Mouse (Mus musculus): ENCODE data around the gene Glp1r.

Glp1r gene

DNA sequence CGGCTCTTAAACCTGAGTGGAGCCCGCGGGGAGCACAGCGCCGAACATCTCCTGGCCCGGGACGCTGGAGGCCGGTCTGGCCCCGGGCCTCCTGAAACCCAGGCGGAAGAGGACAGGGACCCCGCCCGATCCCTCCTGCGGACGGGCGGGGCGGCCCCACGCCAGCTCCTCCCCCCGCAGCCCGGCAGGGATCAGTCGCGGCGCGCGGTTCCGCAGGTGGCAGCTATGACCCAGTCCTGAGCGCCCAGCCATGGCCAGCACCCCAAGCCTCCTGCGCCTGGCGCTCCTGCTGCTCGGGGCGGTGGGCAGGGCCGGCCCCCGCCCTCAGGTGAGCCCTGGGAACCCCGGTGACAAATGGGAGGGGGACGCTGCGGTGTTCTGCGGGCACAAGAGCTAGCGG, at the start of gene Glp1r:
Glp1r (plus strand) TSS at position 191 of the 400 bp plus-strand sequence.
- peak; percentile 29 for DNase-seq

DNA sequence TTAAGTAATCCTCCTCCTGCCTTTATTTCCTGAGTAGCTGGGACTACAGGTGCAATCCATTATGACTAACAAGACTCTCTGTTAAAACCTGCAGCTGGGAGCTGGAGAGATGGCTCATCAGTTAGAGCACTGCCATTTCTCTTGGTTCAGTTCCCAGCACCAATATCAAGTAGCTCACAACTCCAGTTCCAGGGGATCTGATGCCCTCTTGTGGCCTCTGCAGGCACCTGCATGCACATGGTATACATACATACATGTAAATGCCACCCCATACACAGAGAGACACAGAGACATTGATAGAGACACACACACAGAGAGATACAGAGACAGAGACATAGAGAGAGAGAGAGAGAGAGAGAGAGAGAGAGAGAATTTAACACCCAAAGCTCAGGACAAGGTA, 49.3 kb upstream of the Glp1r start:
- no peak for DNase-seq

DNA sequence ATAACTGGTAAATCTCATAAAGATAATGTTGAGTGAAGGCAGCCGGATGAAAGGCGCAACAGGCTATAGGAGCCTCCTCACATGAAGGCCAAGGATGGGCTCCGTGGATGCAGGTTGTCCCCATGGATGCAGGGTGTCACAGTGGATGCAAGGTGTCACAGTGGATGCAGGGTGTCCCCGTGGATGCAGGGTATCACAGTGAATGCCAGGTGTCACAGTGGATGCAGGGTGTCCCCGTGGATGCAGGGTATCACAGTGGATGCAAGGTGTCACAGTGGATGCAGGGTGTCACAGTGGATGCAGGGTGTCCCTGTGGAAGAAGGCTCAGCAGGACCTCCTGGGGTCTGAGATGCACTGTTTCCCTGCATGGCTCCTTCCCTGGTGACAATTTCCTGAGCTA, 44.3 kb upstream of the Glp1r start:
- DNase-seq = no peak

DNA sequence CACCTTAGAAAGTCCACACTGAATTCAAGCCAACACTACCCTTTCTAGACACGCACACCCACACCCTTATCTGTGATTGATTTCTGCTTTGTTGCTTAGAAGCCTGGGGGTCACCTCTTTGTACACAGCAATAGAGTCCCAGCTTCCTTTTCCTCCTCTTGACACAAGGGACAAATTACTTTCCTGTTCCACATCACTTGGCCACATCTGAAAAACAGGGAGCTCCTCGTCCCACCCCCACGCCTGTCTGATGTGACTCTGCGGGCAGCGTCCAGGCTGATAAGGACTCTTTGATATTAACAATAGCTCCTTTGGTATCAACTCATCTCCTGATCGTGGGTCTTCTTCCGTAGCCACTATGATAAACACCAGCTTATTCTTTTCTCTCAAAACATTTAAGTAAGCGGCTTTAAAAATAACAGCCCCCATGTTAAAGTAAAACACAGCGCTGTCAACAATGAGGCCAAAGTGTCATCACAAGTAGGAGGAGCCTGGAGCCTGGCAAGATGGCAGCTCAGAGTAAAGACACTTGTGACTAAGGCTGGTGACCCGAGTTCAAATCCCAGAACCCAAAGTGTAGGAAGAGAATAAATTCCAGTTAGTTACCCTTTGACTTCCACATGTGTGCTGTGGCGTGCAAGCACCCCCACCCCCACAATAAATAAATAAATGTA, 42.9 kb upstream of the Glp1r start:
- DNase-seq = peak; percentile 60

DNA sequence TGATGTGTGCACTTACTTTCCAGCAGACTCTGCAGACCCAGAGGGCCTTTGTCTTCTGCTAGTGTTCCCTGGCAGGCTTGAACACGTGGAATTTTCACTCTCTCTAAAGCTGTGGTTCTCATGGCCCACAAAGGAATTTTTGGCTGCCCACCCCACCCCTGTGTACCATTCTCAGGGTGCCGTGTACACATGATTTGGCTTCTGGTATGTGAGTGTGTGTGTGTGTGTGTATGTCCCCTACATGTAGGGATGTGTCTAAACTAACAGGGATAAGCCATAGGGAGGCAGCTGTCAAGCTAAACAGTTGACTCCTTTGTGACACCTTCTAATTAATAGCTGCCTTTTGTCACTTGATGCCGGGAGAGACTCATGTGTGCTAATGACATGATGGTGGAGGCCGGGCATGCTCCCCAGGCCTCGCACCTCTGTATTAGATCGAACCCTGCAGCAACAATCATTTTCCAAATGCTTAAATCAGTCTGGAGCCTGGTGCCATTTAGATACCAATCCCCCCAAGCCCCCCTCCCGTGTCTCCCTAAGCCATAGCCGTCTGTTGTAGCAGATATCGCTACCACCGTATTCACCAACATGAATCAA, 41.5 kb upstream of the Glp1r start:
- no peak for DNase-seq

DNA sequence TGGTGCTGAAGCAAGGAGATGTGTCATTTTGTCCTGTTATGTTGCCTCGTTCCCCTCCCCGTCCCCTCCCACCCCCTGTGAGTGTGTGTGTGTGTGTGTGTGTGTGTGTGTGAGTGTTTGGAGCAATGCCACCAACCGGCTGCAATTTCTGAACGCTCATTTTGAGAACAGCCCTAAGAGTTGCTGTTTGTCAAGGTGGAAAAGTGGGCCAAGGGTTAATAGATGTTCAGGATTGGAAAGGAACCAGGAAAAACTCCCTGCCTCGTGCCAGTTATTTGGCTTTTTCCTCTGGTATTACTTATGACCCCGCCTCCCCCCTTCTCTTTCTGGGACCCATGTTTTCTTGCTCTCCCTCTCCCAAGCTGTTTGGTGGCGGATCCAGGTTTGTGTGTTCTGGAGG, 41.0 kb upstream of the Glp1r start:
- peak; percentile 42 for DNase-seq

DNA sequence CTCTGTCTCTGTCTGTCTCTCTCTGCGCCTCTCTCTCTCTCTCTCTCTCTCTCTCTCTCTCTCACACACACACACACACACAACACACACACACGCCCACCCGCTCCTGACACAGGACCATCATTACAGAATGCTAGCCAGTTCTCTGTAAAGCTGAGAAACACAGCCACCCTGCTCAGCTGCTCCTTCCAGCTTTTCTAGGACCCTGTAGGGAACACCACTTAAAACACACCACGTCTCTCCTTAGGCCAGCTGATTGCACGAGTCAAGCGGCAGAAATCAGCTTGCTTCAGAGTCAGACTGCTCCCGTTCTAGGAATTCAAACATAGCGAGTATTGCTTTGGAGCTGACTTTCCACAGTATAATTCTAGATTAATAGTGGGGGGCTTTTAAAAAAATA, 35.3 kb upstream of the Glp1r start:
- no peak for DNase-seq

DNA sequence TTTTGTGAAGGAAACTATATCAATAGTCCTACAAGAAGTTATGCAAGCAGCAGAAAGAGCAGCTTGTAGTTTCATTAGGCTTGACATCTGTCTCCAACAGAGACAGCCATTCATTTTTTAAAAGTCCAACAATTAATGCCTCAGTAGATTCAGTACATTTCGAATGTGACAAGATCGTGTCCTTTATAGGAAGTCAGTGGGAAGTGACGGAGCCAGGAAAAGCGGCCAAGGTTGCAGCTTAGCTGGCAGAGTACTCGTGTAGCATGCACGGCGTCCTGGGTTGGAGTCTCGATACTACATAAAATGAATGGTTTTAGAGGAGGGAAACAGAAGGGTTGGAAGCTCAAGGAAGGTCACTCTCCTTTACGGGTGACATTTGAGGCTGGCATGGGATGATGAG, 34.7 kb upstream of the Glp1r start:
- DNase-seq = peak; percentile 65

DNA sequence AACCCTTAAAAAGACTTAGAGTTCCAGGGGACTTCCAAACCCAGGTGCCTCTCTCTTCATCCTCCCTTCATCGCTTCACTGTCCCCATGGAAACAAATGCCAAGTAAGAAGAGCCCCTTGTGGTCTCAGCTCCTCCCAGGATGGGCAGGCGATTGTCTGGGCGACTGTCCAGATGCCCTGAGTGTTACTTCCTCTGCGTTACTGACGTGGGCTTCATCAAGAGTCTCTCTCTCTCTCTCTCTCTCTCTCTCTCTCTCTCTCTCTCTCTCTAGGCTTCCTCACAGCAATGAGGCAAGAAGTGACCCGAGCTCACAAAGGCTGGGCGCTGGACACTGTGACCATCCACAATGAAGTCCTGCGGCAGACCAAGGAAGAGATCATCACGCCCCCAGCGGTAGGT, 30.6 kb upstream of the Glp1r start:
- peak; percentile 28 for DNase-seq

DNA sequence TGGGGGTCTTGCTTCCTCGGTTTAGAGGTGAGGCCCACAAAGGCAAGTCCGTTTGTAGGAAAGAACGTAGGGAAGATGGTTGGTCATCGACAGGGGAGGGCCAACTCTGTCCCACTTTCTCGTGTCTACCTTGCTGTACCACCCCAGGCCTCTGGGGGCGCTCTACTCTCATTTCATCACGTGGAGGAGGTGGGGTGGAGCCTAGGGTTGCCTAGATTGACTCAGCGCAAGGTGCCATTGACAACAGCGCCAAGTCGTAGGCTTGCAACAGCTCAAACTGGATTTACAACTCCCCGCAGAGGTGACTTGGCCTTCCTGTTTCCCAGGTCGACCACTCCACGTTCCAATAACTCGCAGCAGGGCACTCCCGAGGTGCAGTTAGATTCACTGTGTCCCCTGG, 27.3 kb upstream of the Glp1r start:
- no peak for DNase-seq

DNA sequence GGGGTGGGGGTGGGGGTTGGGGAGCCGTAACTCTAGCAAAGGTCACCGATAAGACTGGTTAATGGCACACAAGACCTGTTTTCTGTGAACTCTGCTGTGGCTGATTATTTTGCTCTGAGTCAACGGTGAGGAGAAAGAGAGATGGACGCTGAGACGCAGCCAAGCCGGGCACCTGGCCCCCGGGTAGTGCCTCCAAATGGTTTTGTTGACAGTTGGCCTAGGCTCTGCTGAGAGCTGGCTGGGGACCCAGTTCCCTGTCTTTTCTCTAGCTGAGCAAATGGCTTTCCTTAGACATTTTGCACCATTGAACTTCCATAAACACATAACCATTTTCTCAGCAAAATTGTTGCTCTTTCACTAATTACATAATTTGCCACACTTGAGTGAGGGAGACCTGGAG, 24.2 kb upstream of the Glp1r start:
- DNase-seq = no peak

DNA sequence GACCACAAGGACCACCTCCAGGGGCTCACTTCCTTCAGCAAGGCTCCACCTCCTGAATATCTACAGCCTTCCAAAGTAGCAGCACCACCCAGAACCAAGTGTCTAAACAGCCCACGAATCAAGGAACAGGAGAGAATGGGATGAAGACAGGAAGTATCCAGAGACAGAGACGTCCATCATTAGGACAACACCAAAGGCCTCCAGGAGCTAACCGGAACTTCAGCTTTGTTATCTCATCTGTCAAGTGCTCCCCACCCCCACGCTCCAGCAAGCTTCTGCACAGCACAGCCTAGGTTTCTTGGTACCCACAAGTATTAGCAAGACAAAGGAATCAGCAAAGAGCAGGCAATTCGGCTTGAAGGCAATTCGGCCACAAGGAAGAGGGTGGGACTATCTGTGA, 23.0 kb upstream of the Glp1r start:
- DNase-seq = no peak

DNA sequence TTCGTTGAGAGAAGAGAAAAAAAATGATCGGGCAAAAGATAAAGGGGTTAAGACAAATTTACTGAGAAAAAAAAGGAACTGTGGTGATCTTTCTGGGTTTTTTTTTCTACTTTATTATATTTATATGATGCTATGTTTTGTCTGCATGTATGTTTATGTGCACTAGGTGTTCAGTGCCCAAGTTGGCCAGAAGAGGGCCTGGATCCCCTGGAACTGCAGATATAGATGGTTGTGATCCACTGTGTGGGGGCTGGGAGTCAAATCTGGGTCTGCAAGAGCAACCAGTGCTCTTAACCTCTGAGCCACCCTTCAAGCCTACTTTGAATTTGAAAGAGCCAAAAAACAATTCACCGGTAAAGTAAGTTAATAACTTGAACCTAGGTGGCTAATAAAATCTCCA, 21.2 kb upstream of the Glp1r start:
- DNase-seq = no peak

DNA sequence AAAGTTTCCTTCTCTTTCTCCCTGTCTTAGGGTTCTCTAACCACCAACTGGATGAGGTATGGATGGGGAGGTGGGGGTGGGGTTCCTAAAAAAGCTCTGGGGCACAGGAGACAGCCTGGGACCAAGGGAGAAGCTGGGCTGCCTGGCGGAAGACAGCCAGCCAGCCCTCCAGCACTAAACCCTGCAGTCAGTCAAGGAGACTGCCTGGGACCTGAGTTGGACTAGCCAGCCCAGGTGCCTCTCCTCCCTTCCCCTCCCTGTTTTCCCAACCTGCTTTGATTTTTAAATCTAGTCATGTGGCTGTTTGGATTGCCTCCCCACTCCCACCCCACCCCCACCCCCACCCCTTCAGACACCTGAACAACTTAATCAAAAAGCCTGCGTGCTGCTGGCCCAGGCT, 20.6 kb upstream of the Glp1r start:
- DNase-seq = no peak

DNA sequence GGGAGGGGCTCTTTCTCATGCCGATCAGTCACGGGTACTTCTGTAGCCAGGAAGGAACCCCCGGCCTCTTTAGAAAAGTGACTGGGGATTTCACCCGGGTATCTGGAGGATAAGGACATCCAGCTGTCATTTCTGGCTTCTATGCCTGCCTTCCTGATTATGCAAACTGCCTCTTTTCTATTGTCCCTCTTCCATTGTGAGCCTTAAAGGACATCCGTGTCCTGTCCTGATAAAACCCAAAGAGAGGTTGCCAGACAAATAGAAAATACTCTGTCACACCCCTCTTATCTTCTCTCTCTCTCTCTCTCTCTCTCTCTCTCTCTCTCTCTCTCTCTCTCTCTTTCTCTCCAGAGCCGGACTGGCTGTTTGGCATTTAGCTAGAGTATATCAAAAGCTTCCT, 19.4 kb upstream of the Glp1r start:
- DNase-seq = no peak

DNA sequence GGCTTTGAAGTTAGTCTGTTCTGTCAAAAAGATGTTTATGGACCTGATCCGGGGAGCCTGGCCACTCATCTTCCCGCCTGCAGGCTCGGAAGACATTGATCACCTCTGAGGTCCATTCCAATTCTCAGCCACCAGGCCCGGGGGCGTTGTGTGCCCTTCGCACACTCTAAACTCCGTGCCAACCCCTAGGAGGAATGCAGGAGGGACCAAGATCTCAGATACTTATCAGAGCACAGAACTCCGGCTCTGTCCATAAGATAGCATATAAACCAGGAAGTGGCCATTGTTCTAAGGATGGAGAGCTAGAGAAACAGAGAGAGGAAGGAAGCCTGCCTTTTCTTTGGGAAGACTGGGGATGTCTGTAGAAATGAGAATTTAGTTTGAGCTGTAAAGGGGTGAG, 18.1 kb upstream of the Glp1r start:
- no peak for DNase-seq

DNA sequence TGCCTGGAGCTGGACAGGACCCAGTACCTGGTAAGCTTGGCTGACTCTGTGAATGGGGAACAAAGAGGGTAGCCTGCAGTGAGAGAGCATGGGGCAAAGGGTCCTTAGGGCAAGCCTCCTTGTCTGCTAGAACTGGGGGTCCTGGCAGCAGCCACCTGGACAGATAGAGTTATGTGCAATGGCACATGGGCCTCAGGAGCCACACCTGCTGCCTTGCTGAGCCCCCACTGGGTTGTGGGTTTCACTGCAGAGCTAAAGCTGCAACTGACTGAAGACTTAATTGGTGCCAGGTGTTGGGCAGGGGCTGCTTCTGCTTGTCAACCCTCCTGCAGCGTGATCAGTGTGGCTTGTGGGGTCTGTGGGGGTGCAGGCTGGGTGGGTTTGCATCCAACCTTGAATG, 9.5 kb upstream of the Glp1r start:
- no peak for DNase-seq

DNA sequence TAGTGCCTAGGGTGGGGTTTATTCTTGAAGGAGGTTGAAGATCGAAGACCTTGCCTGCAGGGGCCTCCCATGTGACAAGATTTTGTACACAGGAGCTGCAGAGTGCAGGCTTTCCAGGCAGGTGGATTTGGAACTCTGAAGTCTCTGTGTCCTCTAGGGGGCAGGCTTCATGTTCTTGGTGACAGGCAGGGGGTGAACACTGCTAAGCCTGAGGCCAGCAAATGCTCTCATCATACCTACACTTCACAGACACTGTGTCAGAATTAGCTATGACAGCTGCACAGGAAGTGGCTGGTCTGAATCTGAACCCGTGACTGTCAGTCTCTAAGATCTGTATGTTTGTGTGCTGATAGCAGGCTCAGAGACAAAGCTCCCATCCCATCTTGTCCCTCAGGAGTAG, 8.9 kb upstream of the Glp1r start:
- DNase-seq = peak; percentile 21

DNA sequence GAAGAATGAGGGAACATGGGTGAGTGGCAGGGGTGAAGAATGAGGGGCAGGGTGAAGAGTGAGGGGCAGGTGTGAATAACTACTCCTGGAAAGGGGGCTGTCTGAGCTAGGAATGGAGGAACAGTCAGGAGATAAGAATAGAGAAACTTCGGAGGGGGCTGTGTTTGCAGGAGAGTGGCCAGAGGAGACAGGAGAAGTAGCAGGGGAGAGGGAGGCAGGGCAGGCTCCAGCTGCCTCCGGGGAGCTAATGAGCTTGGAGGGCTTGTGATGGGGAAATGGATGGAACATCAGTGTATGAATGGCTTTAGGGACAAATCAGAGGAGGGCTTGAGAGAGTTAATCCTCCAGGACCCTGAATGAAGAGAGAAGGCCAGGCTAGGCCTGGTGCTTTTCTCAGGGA, 4.5 kb upstream of the Glp1r start:
- DNase-seq = no peak

DNA sequence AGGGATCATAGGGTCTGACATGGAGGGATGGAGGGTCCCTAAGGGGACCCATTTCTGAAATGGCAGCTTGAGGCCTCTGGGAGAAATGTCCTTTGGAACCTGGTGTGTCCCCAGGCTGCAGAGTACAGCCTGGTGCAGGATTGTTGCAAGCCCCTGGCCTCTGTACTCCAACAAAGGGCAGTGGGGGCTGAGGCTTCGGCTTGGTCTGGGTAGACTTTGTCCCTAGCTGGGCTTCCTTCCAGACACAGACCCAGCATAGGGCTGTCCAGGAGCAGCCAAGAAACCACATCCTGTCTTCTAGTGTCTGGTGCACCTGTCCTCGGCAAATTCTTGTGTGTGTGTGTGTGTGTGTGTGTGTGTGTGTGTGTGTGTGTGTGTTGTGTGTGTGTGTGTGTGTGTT, 2.5 kb downstream of the Glp1r start:
- peak; percentile 54 for DNase-seq

DNA sequence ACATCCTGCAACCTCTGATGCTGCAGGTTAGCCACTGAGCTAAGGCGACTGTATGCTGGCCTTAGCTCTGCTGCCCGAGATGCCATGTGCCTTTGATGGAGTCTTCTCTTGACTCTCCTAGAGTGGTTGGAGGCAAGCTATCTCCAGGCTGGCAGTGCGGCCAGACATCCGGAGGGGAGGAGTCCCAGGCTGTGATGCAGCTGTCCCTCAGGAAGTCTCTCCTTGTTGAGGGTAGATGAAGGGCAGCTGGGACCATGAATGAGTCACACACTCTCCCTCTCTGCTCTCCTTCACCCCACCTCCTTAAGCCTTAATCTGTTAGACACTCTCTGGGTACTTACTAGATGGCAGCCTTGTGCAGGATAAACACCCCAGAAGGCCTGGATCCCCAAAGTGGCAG, 6.0 kb downstream of the Glp1r start:
- DNase-seq = no peak

DNA sequence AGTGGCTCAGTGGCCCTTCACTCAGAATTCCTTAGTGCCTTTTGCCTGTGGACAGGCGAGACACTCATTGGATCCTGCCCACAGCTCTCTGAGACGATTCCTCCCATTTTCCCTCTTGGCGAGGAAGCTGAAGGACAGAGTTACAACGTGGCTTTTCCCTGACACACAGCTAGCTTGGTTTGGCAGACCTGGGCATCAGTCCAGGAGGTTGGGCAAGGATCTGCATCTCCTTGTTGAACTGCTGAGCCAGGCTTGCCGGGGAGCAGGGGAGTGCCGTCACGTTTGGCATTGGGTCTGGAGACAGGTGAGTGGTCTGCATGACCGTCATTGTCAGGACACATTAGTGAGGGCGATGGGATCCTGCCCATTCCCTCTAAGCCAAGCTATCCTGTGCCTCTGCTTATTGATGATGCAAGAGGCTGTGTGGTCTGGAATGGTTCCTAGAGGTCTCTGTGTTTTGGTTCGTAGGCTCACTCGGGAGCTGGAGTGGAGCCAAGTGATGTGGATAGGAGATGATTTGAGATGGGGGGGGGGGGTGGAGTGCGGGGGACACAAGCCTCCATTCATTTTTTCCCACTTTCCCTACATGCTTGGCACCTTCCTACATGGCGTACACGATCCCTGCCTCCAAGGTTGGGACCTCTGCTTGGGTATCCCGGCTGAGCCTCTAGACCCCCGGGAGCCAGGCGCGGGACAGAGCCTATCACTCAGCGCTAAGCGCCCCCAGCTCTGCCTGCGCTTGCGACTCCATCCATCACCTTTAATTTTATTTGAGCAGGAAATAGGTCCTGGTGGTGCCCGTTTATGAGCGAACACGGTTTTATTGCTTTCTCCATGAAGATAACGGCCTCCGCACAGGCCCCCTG, 9.5 kb downstream of the Glp1r start:
- DNase-seq = no peak

DNA sequence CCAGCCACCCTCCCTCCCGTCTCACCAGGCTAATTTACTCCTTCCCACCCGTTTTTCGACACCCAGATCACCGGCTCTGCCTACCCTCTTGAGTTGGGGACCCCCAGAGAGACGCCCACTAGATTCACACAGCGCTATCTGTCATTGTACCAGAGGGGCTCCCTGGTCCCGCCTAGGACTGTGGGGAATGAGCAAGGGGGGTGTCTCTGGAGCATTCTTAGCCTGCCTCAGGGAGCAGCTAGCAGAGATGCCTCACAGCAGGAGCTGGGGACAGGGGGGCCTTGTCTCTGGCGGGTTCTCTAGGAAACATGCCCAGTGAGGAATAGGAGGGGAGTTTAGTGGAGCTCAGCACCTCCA, 10.1 kb downstream of the Glp1r start:
- no peak for DNase-seq

DNA sequence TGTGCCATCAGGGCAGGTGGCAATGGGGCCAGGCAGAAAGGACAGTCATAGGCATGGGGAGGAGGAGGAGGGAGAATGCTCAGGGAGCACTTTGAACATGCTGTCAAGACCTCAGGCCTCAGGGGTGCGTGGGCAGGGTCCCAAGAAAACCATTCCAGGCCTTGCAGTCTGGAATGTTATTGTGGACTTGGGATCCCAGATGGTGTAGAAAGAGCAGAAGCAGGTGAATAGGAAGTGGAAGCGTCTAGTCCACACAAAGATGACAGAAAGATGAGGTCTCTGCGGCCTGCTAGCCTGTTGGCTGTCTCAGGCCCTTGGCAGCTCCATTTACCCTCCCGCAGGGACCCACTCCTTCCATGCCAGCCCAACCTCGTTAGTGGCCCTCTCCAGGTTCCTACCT, 10.9 kb downstream of the Glp1r start:
- no peak for DNase-seq
